Mouse (Mus musculus) liver, postnatal 0 days (tissue): Measurements from ENCODE around the gene Vezf1.

Source experiments
- CTCF ChIP-seq: sonication (generic); IDR thresholded peaks from 2 replicates; pipeline ENCODE4 v1.5.1; 2016; ENCODE audit warnings: antibody characterized with exemption, low read depth
- EP300 ChIP-seq: IDR thresholded peaks from 2 replicates; pipeline ENCODE4 v1.6.1; 2016; ENCODE audit warnings: antibody characterized with exemption, low read depth, mild to moderate bottlenecking

GRCm38 (mm10) chr11:88061892-88062625 lies 6.0 kb upstream of the Vezf1 start:
- TF ChIP-seq EP300 (no peak), CTCF (peak; percentile 41)
